Mouse (Mus musculus): ENCODE data around the gene Eif3l.

Eif3l gene

GRCm38 (mm10) chr15:79044837-79045236, 30.1 kb upstream of the Eif3l start:
- intact Hi-C loops (cut with DNase I): no loop called here

- intact Hi-C loops (cut with DNase I): no loop called here
Measured at GRCm38 (mm10) chr15:79048186-79048585, 26.8 kb upstream of the Eif3l start.

GRCm38 (mm10) chr15:79050160-79050845, 24.7 kb upstream of the Eif3l start:
- intact Hi-C loops (cut with DNase I): no loop called here

- intact Hi-C loops (cut with DNase I): no loop called here
Measured at GRCm38 (mm10) chr15:79050964-79051363, 24.0 kb upstream of the Eif3l start.

GRCm38 (mm10) chr15:79051461-79052360, 23.3 kb upstream of the Eif3l start:
- intact Hi-C loops (cut with DNase I): no loop called here

GRCm38 (mm10) chr15:79052366-79052765, 22.6 kb upstream of the Eif3l start:
- intact Hi-C loops (cut with DNase I): no loop called here

GRCm38 (mm10) chr15:79056601-79057000, 18.4 kb upstream of the Eif3l start:
- intact Hi-C loops (cut with DNase I): no loop called here

GRCm38 (mm10) chr15:79057850-79058249, 17.1 kb upstream of the Eif3l start:
- intact Hi-C loops (cut with DNase I): no loop called here

GRCm38 (mm10) chr15:79060887-79061565, 14.0 kb upstream of the Eif3l start:
- intact Hi-C loops (cut with DNase I): no loop called here

- intact Hi-C loops (cut with DNase I): no loop called here
Measured at GRCm38 (mm10) chr15:79062376-79063159, 12.4 kb upstream of the Eif3l start, which contains the start of gene Ankrd54. Gene Ankrd54, minus strand, starts transcription at chr15:79062893.

GRCm38 (mm10) chr15:79063160-79063740, 11.7 kb upstream of the Eif3l start:
- intact Hi-C loops (cut with DNase I): no loop called here

- intact Hi-C loops (cut with DNase I): no loop called here
Measured at GRCm38 (mm10) chr15:79065086-79065770, 9.8 kb upstream of the Eif3l start.

- intact Hi-C loops (cut with DNase I): no loop called here
Measured at GRCm38 (mm10) chr15:79066276-79066675, 8.7 kb upstream of the Eif3l start.

GRCm38 (mm10) chr15:79067631-79068030, 7.3 kb upstream of the Eif3l start:
- intact Hi-C loops (cut with DNase I): no loop called here

GRCm38 (mm10) chr15:79068416-79068815, 6.6 kb upstream of the Eif3l start:
- intact Hi-C loops (cut with DNase I): no loop called here

GRCm38 (mm10) chr15:79071117-79072039, 3.6 kb upstream of the Eif3l start:
- intact Hi-C loops (cut with DNase I): loop anchor here (5.0 kb wide), 1 partner anchor 34 kb away; no protein-coding TSS in a partner anchor

GRCm38 (mm10) chr15:79073752-79074151, 1.2 kb upstream of the Eif3l start:
- intact Hi-C loops (cut with DNase I): loop anchor here (5.0 kb wide), 1 partner anchor 36 kb away; no protein-coding TSS in a partner anchor

GRCm38 (mm10) chr15:79074446-79074845, 533 bp upstream of the Eif3l start:
- intact Hi-C loops (cut with DNase I): loop anchor here (5.0 kb wide), 1 partner anchor 37 kb away; no protein-coding TSS in a partner anchor
